Mouse (Mus musculus): ENCODE results near the gene Clcnkb. TPM values are rescaled to one million over a fixed set of nuclear protein-coding genes. Genes with fewer than 3 reads are reported as not detected.

Clcnkb gene
- polyA plus RNA-seq, 1 experiment from 2014 or later = not detected

DNA sequence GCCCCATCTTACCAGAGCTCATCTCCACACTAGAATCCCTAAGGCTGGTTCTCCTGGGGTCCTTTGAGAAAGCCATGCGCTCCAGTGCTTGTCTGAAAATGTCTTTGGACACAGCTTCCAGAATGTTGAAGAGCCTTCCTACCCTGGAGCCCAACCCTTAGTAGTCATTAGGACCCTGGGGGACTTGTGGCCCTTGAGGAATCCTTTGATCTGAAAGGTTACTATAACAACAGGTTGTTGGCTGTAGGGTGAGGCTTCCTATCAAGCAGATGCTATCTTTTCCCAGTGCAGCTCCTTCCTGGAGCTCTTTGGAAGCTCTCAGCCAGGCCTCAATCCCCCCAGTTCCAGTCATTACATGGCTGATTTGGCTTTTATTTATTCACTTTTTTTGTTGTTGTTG, 20.2 kb upstream of the Clcnkb start, which contains the start of gene Srarp:
TSS of gene Srarp (minus strand) at position 132 of the 400 bp plus-strand sequence.
- DNase-seq (ENCODE audit: low spot score) = no peak

DNA sequence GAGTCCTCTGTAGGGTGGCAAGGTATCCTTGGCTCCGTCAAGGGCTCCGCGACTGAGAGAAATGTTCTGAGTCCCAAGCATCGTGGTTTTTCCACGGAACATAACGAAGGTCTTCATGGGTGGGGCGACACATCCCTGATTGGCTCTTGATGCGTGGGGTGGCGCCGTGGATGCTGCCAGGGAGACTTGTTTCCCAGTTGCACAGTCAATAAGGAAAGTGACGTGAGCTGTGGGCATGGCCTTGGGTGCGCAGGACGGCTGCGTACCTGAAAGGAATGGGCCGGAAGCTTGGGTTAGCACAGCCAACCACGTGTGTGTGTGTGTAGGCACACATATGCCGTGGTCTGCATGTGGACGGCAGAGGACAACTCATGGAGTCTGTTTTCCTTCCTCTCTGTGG, 17.4 kb upstream of the Clcnkb start:
- DNase-seq (ENCODE audit: low spot score) = no peak

DNA sequence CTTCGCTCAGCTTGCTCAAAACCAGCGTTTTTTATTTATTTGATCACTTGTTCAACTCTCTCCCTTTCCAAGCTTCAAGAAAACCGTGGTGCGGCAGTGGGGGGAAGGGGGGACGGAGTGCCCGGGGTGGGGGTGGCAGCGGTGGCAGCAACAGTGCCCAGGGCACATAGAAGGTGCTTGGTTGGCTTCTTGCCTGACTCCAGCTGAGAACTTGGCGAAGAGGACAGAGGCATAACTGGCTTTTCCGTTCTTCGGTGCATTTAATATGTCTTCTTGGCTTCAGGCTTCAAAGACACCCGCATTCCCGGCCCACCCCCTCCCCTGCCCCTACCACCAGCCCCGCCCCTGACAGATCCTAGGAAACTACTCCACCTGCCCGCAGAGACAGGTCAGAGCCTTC, 16.9 kb upstream of the Clcnkb start:
- DNase-seq (ENCODE audit: low spot score) = no peak

DNA sequence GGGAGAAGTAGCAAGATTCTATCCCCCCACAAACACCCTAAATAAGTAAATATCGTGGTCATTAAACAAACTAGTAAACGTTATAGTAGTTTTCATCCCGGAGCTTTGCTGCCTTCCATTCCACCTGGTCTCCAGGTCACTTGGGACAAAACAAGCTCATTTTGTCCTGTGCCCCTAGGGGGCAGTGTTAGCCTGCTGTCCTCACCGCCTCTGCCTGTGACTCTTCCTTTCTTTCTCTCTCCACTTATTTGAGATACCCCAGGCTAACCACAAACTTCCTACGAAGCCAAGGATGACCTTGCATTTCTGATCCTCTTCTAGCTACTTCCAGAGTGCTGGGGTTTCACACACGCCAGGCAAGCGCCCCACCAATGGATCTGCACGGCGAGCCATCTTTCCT, 15.2 kb upstream of the Clcnkb start:
- DNase-seq (ENCODE audit: low spot score) = peak; percentile 58

DNA sequence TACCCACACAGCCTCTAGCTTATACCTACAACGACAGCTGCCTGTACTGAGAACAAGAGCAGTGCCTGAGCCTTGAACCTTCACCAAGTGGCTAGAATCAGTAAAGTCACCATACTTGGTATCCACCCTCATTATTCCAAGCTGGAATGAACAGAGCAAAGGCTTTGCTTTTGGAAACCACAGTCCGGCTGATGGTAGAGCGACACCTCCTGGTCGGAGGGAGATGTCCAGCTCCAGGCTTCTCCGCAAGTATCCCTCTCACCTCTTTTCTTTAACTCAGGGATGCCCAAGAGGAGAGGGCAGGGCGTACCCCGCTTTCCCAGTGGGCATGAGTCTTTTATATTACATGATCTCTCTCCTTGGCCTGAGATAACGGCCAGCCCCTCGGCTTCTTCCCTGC, 14.0 kb upstream of the Clcnkb start:
- DNase-seq (ENCODE audit: low spot score) = no peak

DNA sequence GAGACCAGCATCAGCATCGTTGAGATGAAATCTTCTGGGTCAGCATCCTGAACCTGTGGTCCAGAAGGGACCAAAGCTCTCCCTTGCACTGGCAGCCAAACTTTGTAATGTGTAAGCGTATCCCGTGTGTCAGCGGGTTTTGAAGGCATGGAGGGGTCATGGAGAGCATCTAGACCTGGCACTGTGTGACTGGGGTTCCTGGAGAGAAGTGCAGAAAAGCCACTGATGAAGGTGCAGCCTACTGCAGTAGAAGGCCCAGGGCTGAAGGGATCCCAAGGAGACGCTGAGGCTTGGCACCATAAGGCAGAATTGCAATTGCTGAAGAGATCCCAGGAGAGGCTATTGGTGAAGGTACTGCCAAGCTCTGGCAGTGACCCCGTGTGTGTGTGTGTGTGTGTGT, 13.6 kb upstream of the Clcnkb start:
- no peak for DNase-seq (ENCODE audit: low spot score)

DNA sequence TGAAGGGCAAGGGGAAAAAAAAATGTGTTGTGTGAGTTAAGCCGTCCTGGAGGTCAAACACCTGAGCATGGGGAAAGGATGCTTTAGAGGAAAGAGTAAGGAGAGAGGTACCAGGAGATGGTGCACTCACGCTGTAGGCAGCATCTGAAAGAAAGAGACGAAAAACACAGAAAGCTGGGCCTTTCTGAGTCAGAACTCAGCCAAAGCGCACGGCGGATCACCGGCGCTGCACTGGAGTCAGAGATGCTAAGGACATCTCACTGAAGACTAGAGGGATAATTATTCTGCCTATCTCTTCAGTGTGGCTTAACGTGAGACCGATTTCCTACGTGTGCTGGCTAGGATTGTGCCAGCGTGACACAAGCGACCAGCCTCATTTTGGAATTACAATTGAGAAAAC, 12.1 kb upstream of the Clcnkb start:
- DNase-seq (ENCODE audit: low spot score) = no peak

DNA sequence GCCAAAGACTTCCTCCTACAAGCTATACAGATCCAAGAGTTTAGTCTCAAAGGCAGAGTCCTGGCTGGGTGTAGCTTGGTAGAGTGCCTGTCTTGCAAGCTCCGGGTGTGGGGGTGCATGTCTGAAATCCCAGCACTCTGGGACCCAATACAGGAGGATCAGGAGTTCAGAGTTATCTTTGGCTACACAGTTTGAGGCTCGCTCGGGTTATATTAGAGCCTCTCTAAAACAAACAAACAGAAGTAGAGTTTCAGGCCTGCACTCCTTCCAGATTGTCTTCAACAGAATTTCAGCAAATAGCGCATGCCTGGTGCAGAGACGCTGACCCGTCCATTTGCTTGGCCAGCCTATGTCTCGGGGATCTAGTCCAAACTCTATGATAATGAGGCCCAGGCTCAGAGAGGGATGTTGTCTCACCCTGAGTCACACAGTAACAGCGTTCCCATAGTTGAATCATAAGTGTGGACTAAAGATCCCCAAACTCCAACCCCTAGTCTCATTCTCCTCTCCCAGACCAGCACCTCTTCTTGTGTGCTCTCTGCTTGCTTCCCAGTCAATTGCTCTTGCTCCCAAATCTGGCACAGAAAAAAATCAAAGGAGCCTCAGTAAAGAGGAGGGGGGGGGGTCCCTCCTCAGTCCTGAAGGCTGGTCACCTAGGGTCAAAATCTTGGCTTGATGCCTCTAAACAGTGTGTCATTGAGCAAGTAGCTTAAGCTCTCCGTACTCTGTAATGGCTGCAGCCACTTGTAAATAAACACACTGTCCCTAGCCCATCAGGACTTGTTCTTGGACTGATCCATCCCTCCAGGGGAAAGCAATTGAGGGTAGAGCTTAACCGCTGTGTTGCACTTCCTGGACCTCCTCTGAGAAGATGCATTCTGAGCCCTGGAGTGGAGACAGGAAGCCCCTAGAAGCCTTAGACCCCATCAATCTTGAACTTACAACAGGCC, 11.3 kb upstream of the Clcnkb start:
- no peak for DNase-seq (ENCODE audit: low spot score)

DNA sequence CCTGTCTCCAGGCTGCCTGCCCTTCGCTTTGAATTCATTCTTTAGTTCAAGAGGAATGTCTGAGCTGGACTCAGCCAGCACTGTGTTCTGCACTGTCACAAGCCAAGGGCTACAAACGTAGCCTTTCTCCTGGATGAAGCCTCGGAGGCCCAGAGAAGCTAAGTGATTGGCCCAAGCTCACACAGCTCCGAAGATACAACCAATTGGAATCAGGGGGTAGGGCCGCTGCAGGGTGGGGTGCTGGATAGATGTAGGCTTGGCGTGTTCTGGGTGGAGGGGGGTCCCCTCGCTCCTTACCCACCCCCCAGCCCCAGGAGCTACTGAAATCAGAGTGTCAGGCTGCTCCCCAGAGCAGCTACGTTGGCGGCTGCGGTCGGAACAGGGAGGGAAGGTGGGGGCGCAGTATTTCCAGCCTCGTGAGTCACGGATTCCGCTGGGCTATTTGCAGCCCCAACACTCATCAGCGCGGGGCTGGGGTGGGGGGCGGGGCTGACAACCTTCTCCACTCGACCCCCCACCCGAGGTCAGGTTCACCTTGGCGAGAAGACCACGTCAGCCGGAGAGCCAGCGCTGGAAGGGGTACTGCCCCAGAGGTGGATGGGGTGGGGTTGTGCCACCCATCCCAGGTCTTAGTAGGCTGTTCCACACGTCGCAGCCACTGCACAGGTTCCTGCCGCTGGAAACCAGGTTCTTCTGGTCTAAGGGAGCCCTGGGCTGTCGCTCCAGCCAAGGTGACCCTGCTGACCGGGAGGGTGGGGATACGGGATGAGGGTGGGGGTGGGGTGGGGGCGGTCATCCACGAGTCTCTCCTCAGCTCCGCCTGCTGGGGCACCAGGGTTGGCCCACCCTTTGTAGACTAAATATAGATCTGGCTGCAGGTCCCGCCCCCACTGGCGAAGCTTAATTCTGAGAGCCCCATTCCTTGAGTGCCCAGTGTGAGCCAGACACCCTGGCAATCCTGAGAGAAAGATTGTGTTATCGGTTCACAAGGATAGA, 10.0 kb upstream of the Clcnkb start:
- DNase-seq (ENCODE audit: low spot score) = peak; percentile 49

DNA sequence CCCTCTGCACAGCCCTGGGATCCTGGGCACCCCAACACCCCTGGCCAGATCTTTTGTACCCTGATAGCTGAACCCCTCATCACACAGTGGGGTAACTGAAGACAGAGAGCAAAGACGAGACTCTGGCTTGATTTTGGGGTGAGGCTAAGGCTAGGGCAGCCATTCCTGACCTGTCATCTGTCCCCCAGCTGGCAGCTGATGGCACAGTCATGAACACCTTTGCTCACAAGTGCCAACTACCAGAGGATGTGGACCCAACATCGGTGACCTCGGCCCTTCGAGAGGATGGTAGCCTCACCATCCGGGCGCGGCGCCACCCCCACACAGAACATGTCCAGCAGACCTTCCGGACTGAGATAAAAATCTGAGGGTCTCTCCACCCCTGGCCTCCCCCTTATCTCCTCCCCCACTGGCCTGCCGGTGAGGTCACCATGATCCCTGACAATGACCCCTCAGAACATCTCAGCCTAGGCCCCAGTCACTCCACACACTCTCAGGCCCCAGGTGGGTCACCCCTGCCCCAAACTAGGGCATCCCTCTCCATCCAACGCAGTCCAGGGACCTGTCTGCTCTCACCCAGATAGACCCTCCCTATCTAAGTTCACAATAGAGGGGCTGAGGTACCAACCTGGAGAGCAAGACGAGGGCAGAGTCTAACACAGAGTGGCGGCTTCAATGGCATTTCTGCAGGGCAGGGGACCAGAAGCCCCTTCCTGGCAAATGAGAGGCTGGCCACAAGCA, 8.0 kb upstream of the Clcnkb start:
- no peak for DNase-seq (ENCODE audit: low spot score)

DNA sequence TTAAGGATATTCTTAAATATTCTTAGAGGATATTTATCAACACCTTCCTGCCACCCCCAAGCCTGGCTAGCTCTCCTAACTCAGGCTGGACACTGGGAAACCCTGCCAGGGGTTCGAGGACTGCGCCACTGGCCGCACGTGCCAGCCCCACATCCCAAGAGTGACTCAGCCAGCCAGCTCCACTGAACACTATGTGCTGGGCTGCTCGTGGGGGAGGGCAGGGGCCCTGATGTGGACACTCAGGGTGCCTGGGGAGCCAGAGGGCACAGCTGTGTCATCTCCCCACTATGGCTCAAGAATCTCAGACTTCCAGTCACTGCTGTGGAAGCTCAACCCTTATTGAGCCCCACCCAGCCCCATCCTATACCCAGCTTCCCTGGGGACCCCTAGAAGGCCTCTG, 7.5 kb upstream of the Clcnkb start:
- DNase-seq (ENCODE audit: low spot score) = no peak

DNA sequence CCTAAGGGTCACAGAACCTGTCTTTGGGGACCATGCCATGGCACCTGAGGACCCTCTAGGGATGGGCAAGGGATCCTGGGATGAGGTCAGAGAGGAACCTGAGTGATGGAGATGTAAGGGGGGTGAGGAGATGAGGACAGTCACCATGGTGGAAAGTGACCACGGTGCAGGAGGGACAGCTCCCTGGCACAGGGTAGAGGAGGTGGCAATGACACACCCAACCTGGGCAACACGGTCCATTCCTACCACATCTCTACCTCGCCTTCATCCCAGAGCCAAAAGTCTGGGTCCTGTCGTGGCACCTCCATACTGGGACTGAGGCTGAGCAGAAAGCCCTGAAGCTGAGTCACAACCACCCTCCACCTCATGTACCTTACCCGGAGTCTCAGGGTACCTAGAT, 7.0 kb upstream of the Clcnkb start:
- DNase-seq (ENCODE audit: low spot score) = no peak

DNA sequence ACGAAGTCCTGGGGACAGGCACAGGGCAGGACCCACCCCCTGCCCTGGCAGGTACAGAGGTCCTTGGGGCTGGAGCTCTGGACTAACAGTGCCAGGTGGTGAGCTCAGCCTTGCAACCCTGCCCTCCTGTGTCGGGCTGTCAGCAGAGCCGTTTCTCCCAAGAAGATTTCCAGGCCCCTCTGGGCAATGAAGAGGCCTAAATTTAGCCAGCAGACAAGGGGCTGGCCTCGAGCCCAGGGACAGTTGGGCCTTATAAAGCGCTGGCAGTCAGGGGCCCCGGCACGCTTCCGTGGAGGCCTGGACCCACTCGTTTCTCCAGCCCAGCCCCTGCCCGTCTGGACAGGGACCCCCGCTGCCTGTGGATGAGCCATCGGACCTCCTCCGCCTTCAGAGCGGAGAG, 5.6 kb upstream of the Clcnkb start:
- DNase-seq (ENCODE audit: low spot score) = no peak

DNA sequence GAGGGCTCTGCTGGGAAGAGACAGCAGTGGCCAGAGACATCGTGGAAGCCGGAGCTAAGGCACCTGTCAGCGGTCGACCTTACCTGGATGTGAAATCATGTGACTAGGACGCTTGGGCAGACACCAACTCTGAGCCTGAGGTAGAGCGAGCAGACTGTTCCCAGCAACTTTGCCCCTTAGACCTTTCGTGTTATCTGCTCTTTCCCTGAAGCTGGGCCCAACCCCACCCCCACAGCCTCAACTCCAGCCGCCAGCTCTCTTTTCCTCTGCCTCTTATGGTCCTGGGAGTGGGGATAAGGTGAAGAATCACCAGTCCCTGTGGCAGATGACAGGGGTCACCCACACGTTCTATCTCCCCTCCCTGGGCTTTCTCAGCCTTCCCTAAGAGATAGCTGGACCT, 5.1 kb upstream of the Clcnkb start:
- DNase-seq (ENCODE audit: low spot score) = no peak

DNA sequence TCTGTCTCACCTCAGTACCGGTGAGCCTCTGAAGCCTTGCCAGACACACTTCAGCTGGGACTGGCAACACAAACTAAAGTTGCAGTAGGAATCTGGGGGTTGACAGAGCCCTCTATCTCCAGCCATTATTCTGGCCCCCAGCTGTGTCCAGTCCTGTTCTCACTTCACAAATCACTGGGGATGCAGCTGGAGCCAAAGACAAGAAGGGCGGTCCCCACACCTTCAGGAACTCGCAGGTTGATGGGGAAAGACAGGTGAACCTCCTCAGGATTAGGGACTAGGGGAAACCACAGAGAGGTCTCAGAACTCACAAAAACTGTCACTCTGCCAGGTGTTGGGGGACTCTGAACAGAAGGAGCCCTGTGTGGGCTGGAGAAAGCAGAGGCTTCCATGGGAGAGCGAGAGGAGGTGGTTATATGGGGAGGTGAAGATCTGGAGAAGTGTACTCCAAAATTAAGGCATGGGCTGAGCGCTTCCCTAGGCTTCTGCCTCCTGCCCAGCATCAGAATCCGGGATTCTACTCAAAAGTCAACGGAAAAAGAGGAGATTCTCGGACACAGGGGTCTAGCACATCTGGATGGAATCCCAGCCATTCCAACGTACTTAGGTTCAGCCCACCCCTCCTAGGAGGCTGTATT, 4.5 kb upstream of the Clcnkb start, which contains the start of gene Hspb7:
TSS of gene Hspb7 (plus strand) at position 588 of the 638 bp plus-strand sequence.
- DNase-seq (ENCODE audit: low spot score) = no peak

DNA sequence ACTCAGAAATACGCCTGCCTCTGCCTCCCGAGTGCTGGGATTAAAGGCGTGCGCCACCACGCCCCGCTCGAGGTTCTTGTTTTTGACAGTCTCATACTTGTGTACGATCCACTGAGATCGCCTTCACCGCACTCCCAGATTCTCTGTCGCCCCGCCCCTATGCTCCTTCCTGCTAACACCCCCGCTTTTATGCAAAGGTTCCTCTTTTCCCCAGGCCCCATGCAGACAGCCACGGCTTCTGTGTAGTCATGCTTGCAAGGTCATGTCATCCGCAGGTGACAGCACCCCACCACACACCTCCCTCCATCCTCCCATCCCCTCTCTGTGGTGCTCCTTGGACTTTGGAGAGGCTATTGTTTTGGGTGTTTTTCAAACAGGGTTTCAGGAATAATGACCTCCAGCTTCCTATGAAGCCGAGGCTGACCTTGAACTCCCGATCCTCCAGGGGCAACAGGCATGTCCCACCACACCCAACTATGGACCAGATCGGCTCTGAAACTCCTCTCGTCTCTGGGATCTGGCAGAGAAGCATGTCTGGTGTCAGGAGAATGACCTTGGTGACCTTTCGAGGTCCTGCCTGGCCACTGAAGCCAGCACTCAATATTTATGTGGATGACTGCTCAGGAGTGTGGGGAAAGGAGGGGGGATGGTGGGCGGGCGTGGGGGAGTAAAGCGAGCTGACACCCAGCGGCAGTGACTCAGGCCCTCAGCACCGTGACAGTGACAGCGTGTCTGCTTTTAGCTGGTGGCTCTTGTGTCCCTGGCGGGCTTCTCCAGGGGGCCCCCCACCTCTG, 3.8 kb upstream of the Clcnkb start:
- peak; percentile 27 for DNase-seq (ENCODE audit: low spot score)

DNA sequence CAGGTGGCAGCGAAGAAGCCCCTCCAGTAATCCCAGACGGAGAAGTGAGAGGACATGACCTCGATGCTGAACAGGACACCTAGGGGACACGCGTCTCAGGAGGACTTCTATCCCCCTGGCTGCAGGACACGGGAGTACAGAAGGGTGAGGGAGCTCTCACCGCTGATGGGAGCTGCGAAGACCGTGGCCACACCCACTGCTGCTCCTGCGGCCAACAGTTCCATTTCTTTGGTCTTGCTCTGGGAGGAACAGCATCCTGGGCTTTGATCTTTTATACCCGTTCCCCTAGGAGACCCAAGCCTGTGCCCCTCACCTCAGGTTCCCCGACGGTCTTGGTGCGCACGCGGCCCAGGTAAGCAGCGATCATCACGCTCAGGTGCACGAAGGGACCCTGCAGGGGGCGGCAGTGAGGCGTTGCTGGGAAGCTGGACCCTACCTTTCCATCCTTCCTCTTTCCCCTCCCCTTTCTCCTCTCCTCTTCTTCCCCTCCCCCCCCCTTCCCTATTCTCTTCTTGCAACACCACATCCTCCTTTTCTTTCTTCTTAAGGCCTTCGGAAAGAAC, 4.3 kb downstream of the Clcnkb start:
- DNase-seq (ENCODE audit: low spot score) = no peak

DNA sequence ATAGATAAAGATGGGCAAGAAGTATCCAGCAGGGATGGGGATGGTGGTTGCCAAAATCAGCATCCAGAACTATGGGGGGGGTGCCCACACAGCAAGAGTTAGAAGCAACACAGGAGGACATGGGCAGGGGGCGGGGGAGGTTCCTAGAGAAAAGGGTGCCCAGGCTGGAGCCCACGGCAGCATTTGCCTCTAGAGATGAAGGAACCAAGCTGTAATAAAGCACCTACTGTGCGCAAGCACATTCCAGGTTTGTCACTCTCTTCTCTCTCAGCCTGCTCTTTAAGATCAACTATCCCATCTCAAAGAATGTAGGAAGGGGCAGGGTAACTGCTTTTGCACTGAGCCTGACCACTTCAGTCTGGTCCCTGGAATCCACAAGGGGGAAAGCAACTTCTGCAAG, 7.2 kb downstream of the Clcnkb start:
- no peak for DNase-seq (ENCODE audit: low spot score)

DNA sequence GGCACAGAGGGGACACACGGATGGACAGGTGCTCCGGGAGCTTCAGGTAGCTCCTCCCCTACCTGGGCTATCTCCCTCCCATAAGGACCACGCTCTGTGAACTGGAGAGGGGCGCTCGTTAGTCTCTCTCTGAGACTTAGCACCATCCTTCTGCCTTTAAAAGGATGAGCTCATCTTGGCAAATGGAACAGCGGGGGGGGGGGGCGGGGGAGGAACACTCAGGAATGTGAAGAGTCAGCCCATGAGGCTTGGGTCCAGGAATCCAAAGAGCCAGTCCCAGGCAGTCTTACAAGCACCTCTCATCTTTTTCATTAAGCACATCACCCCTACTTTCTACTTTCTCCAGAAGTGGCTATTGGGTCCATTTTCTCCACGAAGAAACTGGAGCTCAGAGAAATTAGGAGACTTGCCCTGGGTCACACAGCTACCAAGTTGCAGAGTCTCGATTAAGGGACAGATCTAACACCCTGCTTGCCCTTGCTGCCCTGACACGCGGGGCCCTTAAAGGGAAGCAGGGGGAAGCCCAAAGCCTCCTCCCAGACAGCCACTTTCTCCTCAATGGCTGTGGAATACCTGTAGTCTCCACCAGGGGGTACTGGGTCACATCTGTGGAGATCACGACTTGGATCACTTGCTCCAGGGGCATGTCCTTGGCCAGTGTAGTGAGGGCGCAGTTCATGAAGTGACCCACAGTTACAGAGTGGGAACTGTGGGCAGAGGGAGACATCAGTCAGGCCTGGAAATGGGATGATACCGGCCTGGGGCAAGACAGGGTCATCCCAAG, 9.1 kb downstream of the Clcnkb start:
- peak; percentile 46 for DNase-seq (ENCODE audit: low spot score)
